Comparison of ENCODE assay signal across 27 mouse cellular contexts in genomic region chr2:24912189-24912588, GRCm38 (mm10).
"Had no signal": no experiment of that assay in that cellular context is flagged by ENCODE, and none has a peak within 500 bp of the region (broad histone marks: within the 10 kb centered on the region; RNA-seq: fewer than 3 reads in every experiment).

No protein-coding gene starts in this region.

- H3K9ac ChIP-seq: heart, embryonic 13.5 days; heart, embryonic 15.5 days; hindbrain, embryonic 13.5 days; hindbrain, embryonic 15.5 days; kidney, embryonic 15.5 days; limb, embryonic 13.5 days; limb, embryonic 15.5 days; liver, embryonic 12.5 days; liver, embryonic 14.5 days had no signal

- H3K4me2 ChIP-seq: heart, embryonic 11.5 days; heart, embryonic 13.5 days; heart, embryonic 15.5 days; hindbrain, embryonic 13.5 days; hindbrain, embryonic 15.5 days; kidney, embryonic 15.5 days; limb, embryonic 13.5 days; limb, embryonic 15.5 days; liver, embryonic 12.5 days had no signal

- DNase-seq: gastrocnemius, adult 2 months; gastrocnemius, postnatal 10 days; gastrocnemius, postnatal 25 days; heart, adult 18-20 months; heart, postnatal 14 days; heart, postnatal 36 days; kidney, adult 11 months; kidney, adult 2 months; kidney, adult 9 months; kidney, postnatal 14 days; kidney, postnatal 36 days; layer of hippocampus, adult 9-11 months; layer of hippocampus, postnatal 36 days; left cerebral cortex, postnatal 4 days had no signal

- H3K27me3 ChIP-seq: heart, embryonic 13.5 days; heart, embryonic 15.5 days; hindbrain, embryonic 13.5 days; hindbrain, embryonic 15.5 days; kidney, embryonic 15.5 days; limb, embryonic 13.5 days; limb, embryonic 15.5 days; liver, embryonic 12.5 days had no signal

- H3K27ac ChIP-seq: gastrocnemius, adult 2 months; heart, embryonic 13.5 days; heart, embryonic 15.5 days; hindbrain, embryonic 13.5 days; hindbrain, embryonic 15.5 days; hindbrain, postnatal 0 days; kidney, embryonic 15.5 days; kidney, postnatal 0 days; limb, embryonic 13.5 days; limb, embryonic 15.5 days; liver, embryonic 12.5 days; liver, embryonic 14.5 days had no signal

- H3K4me3 ChIP-seq: gastrocnemius, adult 2 months; heart, embryonic 13.5 days; heart, embryonic 15.5 days; hindbrain, embryonic 13.5 days; hindbrain, embryonic 15.5 days; kidney, embryonic 15.5 days; limb, embryonic 13.5 days; limb, embryonic 15.5 days; liver, embryonic 12.5 days had no signal

- H3K4me1 ChIP-seq: heart, embryonic 15.5 days; limb, embryonic 15.5 days had no signal

- H3K9me3 ChIP-seq: heart, embryonic 13.5 days; heart, embryonic 15.5 days; hindbrain, embryonic 13.5 days; hindbrain, embryonic 15.5 days; kidney, embryonic 15.5 days; limb, embryonic 13.5 days; limb, embryonic 15.5 days; liver, embryonic 12.5 days had no signal

- H3K36me3 ChIP-seq: heart, embryonic 15.5 days had no signal

- ATAC-seq: hindbrain, postnatal 0 days; intestine, embryonic 16.5 days; liver, embryonic 12.5 days had no signal
